Mouse (Mus musculus) induced T-regulatory cell, adult 2 months (primary cell): ENCODE measurements around the gene Fbxo42.

ENCODE experiments used
- DNase-seq: peaks from one replicate; pipeline ENCODE4 v3.0.0-alpha.2; 2012; ENCODE audit warnings: low read depth

Gene Fbxo42

DNA sequence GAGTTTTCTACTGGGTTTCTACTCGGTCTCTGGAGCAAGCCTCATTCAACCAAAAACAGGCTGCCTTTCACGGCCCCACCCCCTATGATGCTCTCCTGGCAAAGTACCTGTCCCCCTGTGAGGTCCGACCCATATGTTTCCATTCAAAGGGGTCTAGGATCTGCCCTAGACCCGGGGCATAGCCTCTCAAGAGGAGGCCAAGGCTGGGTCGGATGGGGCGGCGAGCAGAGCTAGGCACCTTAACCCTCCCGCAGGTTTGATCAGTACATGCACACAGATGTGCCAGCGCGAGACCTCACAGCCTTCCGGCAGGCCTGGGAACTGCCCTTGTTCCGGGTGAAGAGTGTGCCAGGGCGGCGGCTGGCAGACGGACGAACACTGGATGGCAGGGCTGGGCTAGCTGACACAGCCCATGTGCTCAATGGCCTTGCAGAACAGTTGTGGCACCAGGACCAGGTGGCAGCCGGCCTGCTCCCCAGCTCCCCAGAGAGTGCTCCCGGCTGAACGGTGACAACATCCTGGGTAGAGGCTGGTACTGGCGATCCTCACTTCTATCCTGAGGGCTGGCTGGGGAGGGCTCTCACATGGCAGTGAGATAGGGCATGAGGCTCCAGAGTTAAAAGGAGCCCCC, 72.0 kb downstream of the Fbxo42 start:
- DNase-seq, result no peak

GRCm38 (mm10) chr4:141221848-141222247, 74.1 kb downstream of the Fbxo42 start:
- peak; percentile 40 for DNase-seq

GRCm38 (mm10) chr4:141222752-141223151, 75.0 kb downstream of the Fbxo42 start:
- no peak for DNase-seq

DNA sequence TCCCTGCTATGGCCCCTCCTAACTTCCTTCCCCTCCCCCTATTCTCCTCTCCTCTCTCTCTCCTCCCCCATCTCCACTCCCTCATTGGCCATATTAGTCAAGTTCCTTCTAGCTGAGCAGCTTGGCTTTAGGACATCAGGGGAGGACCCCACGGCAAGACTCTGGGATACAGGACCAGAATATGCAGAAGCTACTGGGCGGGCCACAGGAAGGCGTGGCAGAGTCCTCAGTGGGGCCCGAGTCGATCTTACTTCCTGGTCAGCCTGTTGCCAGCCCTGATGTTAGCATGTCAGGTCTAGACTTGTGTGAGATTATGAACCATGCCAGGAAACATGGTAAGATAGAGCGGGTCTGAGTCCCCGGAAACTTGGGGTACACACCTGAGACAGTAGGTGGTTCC, 81.0 kb downstream of the Fbxo42 start:
- DNase-seq, result no peak

GRCm38 (mm10) chr4:141233196-141233595, 85.5 kb downstream of the Fbxo42 start:
- DNase-seq, result no peak

- no peak for DNase-seq
Measured at GRCm38 (mm10) chr4:141235537-141236111, 87.9 kb downstream of the Fbxo42 start.

DNA sequence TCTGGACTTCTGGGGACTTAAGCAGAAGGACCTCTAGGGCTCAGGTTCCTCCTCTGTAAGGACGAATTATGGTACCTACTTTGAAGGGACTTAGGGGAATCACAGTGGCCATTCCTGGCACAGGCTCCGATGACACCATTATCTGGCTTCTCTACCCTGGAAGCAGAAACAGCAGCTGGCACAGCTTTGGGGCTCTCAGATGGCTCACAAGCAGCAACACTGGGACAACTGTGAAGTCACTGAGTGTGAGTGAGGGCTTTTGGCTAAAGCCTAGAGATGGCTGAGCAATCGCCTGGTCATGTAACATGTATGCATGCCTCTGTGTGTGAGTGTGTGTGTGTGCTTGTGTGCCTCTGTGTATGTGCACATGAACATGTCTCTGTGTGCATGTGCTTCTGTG, 89.1 kb downstream of the Fbxo42 start:
- DNase-seq, result no peak

DNA sequence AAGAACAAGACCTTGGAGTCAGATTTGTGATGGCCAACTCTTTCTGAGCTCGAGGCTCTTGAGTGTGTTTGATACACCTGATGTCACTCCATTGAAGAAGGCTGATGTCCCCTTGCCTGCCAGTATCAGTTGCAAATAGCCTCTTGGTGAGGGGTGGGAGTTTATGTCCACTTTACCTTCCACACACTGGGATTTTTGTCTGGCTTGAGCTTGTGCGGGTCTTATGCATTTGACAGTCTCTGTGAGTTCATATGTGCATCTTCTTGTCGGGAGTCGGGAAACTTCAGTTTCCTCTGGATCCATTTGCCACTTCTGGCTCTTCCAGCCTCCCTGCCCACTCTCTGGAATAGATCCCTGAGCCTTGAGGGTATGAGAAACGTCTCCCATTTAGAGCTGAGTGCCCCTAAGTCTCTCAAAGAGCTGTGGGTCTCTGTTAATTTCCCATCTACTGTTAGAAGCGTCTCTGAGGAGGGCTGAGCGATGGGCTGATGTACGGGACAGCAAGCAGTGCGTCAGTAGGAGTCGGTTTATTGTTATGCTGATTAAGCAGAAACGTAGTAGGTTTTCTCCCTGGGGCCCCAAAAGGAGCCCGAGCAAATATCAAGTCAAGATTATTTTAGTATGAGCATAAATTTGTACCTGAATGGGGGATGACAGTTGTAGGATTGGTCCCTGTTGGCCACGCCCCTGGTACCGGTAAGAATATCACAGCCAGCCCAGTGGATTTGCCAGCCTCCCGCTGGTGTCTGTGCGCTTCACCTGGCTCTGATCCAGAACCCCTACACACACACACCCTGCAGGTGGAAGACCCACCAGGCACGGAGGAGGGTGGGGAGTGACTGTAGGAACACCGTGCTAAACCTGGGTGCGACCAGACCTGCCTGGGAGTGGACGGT, 91.0 kb downstream of the Fbxo42 start:
- no peak for DNase-seq

DNA sequence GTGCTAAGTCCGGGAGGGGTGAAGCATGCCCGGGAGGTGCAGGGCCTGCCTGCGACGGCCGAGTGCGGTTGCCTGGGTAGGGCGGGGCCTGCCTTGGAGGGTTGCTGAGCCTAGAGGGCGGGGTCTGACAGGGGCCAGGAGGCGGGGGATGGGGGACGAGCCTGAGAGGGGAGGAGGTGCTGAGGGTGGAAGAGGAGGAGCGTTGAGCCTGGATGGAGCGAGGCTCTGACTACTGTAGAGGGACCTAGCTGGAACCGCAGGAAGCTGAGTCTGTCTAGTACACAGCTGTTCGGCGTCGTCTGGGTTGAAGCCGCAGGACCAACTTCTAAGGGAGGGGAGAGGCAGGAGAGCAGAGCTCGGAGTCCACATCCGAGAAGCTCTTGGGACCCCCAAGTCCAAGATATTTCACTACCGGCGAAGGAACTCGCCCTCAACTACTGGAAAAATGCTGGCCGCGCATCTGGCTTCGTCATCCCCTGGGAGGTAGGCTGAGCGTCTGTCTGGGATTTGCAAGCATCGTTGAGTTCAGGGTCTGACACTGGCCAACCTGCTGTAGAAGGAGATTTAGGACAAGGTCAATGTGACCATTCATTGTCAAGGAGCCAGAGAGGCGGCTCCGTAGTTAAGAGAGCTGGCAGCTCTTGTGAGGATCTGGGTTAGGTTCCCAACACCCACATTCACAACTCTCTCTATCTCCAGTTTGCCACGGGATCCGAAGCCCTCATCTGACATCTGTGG, 91.8 kb downstream of the Fbxo42 start, which contains the start of gene Arhgef19:
TSS of gene Arhgef19 (plus strand) at position 112 of the 738 bp plus-strand sequence.
- peak; percentile 90 for DNase-seq

GRCm38 (mm10) chr4:141240617-141241016, 92.9 kb downstream of the Fbxo42 start:
- DNase-seq, result peak; percentile 53

DNA sequence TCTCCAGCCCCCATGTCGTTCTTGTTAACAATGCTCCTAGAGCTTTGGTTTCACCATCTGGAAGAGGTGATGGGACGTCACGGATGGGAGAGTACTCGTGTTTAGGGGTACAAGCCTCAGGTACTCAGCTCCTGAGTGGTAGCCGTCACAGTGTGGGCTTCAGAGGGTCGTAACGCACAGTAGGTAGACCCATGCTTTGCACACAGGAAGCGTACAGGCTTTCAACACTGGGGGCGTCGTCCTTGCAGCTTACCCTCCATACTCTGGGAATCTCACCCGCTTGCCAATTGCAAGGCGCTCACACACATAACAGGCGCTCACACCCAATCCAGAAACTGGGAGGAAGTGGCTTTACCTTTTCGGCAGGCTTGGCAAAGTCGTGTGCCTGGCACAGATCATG, 94.1 kb downstream of the Fbxo42 start:
- no peak for DNase-seq

- no peak for DNase-seq
Measured at GRCm38 (mm10) chr4:141242651-141243241, 95.0 kb downstream of the Fbxo42 start.

GRCm38 (mm10) chr4:141243636-141244035, 95.9 kb downstream of the Fbxo42 start:
- no peak for DNase-seq

DNA sequence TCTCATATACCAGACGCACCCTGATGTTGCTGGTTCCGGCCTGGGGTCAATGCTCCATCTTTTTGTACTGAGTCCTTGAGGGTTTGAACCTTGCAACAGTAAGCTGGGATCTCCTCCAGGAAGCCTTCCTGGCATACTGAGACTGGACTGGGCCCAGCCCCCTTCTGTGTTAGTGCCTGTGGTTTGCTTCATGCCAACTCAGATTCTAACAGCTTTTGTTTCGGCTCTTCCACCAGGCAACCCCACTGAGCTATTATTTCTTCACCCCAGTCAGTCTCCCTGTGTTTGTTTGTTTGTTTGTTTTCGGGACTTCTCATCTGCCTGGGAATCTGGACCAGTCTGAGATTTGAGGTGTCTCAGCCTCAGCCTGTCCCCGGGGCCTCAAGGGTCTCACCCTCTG, 96.7 kb downstream of the Fbxo42 start:
- DNase-seq, result no peak

- no peak for DNase-seq
Measured at GRCm38 (mm10) chr4:141244931-141245425, 97.3 kb downstream of the Fbxo42 start.

DNA sequence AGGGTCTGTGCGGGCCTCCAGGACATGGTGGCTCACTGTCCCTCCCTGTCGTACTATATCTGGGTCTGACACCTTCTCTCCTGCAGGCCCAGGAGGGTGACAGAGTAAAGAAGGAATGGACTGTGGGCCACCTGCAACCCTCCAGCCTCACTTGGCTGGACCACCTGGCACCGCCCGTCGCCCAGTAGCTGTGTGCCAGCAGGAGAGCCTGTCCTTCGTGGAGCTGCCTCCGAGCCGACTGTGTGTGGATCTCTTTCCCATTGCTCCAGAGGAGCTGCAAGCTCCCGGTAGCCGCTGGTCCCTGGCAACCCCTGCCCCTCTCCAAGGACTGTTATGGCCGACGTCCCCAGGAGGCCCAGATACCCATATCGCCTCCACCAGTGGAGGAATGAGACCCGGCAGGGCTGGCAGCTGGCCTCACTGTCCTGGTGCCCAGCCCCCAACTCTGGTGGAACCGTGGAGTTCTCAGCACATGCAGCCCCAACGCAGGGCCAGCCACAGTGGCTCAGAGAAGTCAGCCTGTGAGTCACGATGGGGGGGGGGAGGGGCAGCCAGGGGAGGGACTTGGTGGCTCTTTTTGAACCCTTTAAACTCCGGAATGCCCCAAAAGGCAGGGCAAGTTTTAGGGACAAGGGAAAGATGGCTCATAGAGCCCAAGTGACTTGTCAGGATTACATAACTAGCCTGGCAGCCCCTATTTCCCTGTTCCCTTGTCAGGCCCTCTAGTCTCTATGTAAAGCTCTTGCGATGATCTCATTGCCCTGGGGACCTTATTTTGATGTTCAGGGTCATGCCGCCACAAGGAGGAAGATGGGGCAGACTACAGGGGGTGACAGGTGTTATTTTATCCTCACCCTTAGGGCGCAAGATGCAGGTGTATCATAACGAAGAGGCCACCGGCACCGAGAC, 98.6 kb downstream of the Fbxo42 start:
- DNase-seq, result no peak

- no peak for DNase-seq
Measured at GRCm38 (mm10) chr4:141246998-141247350, 99.3 kb downstream of the Fbxo42 start.

DNA sequence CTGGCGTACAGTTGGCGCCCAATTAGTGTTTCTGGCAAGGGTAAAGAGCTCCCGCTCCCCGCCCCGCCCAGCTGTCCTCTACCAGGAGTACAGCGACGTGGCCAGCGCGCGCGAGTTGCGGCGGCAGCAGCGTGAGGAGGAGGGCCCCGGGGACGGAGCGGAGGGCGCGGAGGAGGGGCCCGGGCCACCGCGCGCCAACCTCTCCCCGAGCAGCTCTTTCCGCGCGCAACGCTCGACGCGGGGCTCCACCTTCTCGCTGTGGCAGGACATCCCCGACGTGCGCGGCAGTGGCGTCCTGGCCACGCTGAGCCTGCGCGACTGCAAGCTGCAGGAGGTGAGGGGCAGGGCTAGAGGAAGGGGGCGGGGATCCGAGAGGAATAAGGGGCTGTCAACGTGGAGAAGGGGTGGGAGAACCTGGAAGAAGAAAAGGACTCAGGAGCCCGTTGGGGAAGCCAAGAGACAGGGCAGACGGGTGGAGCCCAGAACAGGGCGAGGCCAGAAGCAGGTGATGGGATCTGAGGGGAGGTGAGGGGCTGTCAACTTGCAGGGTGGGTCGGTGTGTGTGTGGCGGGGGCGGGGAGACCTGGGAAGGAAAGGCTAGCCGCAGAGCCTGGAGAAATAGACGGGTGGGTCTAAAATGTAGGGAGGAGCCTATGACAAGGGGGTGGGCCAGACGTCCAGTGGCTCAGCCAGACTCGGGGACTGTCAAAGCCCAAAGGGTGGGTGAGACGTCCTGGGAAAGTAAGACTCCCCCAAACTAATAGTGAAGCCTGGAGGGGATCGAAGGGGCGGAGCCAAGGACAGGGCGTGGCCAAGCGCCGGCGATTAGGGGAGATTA, 100.3 kb downstream of the Fbxo42 start:
- DNase-seq, result peak; percentile 56

- no peak for DNase-seq
Measured at GRCm38 (mm10) chr4:141248614-141248978, 100.9 kb downstream of the Fbxo42 start.

DNA sequence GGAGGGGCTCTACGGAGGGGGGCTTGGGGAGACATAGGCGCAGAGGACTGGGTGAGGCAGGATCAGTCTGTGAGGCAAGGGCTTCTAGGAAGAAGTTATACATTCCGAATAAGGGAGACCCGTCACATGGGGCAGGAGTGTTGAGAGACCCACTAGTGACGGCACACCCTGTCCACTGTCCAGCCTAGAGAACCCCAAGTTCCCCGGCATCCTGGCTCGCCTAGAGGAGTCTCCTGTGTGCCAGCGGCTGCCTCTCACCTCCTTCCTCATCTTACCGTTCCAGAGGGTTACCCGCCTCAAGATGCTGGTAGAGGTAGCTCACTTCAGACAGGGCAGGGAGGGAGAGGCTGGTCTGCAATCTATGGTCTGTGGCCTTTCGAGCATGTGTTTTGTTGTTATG, 101.7 kb downstream of the Fbxo42 start:
- DNase-seq, result no peak
